Mouse (Mus musculus) thymus, postnatal 14 days (tissue): Measurements from ENCODE around the gene Colgalt1.

Experiments used
- DNase-seq: peaks from one replicate; pipeline ENCODE4 v3.0.0; 2021

Colgalt1 gene

GRCm38 (mm10) chr8:71629096-71629697 lies 18.4 kb downstream of the Colgalt1 start:
- DNase-seq, result peak; percentile 94

- DNase-seq, result peak; percentile 70
These were observed 19.0 kb downstream of the Colgalt1 start for GRCm38 (mm10) chr8:71629781-71630212.

- DNase-seq, result no peak
These were observed 20.0 kb downstream of the Colgalt1 start for GRCm38 (mm10) chr8:71630761-71631160.

- DNase-seq, result no peak
These were observed 21.1 kb downstream of the Colgalt1 start for GRCm38 (mm10) chr8:71631897-71632296.

DNA sequence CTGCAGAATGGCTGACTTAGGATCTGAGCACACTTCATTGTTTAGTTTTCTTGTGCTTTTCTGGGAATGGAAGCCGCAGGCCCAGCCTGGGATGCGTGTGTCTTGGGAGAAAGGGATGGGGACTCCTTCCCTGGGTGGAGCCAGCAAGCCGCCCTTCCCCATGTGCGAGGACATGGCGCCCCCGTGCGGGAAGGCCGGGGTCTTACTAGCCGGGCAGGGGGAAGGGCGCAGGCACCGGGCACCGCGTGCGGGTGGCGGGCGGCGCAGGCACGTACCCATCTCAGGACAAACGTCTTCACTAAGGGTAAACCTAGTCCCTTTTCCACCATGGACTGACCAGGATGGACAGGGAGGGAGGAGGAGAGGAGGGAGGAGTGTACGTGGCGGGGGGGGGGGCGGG lies 22.4 kb downstream of the Colgalt1 start:
- DNase-seq, result peak; percentile 90

DNA sequence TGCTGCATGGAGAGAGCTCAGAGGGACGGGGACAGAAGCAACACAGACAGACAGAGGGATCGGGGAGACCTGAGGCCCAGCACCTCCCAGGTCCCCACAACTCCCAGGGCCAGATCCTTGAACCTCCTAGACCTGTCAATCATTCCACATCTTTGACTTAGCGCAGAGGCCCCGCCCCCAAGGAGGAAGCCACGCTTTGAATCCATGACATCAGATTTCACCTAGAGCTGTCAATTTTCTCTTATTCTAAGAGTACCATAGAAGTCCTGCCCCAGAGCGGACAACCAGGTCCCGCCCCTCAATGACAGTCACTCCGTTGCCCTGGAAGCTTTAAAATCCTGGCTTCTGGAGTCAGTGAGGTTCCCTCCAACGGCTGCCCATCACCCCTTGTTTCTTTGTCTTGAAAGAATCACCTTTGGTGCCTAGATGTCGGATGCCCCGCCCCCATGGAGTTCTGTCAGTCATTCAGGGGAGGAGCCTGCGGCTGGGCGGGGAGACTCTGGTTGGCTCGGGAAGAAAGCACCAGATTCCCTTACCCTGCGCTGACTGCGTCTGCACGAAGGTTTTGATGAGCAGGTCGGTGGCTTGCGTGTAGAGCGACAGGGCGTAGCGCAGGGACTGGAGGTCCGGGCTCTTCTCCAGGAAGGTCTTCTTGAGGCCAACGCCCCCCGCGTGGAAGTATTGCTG lies 23.3 kb downstream of the Colgalt1 start:
- peak; percentile 86 for DNase-seq

DNA sequence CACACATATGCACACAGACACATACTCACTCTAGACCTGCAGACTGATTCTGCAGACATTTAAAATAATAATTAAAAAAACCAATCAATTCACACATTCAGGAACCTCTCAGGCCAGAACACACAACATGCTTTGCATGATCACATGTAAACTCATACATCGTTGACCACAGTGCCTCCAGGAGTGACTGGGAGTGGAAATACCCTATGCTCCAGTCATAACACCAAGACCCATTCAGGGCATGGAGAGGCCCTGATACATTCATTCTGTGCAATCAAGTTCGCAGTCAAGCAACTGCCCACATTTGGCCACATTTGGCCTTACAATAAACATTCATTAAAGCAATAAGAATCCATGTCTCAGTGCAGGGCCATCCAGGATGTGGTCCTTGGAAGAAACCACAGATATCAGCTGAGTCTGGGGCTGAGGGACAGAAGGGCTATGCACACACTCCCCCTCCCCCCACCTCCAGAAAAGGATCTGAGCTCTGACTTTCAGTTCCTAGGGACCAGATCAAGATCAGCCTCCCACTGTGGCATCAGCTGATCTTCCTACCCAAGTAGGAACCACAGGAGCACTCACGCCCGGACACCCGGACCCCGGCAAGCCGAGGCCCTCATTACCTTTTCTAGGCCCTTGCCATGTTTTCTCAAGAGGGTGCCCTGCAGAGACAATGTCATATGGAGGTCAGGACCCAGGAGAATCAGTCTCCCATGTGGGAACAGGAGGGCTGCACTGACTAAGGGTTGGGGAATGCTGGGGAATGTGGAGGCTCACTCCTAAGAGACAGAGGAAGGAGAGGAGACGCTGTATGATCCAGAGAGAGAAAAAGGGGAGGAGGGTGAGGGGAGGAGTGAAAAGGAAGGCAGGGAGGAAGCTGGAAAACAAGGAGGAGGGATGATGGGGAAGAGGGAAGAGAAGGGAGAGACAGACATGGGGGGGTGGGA lies 26.6 kb downstream of the Colgalt1 start:
- no peak for DNase-seq

GRCm38 (mm10) chr8:71638321-71638720 lies 27.5 kb downstream of the Colgalt1 start:
- DNase-seq, result no peak

DNA sequence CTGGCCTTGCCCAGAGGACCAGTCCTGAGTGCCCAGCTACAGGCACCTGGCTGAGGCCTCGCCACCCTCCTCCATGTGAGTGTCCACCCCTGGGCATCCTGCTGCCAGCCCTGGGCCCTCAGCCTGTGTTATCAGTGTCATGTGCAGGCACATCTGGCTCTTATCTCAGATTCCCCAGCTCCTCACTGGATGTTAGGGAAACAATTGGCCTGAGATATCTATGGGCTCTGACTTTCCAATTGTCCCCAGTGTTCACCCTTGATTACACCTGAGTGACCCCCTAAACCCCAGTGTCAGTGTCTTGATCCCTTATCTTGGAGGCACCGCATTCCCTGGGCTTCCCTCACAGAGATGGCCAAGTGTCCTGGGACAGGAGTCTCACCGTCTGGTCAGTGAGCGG lies 28.5 kb downstream of the Colgalt1 start:
- no peak for DNase-seq

DNA sequence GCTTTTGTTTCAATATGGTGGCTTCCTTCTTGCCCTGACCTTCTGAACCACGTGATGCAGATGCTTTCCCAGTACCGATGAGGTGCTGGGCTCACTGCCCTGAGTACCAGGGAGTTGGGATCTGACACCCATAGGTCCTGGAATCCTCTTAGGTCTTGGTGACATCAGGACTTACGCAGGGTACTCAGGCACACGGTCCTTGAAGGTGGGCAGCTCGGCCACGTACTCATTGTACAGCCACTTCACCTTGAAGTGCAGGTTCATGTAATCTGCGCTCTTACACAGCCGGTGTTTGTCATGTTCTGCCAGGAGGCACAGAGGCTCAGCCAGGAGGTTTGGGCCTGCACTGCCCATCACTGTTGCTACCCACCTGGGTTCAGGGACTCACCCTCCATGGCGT lies 34.7 kb downstream of the Colgalt1 start:
- no peak for DNase-seq

- peak; percentile 43 for DNase-seq
These were observed 43.8 kb downstream of the Colgalt1 start for GRCm38 (mm10) chr8:71654600-71654999.

- no peak for DNase-seq
These were observed 47.0 kb downstream of the Colgalt1 start for GRCm38 (mm10) chr8:71657816-71658215.

DNA sequence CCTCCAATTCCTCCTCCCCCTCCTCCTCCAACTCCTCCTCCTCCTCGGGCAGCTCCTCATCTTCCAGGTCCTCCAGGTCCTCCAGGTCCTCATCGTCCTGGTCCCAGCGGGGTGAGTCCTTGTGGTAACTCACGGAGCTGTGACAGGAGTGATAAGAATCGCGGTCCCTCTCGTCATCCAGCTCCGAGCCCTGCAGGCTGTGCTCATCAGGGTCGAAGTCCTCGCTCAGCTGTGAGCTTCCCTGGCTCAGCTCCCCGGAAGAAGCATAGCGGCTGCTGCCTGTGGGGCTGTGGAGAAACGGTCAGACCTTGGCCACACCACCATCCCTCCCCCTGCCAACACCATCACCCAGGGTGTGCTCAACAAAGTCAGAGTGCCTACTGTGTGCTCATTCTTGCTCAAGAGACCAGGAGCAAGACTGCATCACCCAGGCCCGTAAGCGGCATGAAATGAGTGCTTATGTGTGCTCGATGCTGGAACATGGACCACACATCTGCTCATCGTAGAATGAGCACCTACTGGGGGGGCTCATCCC lies 47.8 kb downstream of the Colgalt1 start:
- DNase-seq, result no peak

DNA sequence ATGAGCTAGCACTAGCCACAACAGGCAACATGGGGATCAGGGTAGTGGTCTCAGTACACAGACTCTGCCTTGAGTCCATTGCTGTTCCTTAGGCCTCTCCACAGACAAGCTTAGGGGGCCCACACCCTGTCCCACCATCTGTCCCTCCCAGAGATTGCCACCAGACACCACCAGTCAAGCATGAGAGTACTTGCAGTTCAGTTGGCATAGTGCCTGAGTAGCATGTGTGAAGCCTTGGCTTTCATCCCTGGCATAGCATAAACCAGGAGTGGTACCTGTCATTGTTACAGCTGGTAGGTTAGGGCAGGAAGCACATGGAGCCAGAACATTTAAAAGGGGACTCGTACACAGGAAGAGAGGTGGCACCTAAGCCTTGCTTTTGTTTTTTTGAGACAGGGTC lies 49.0 kb downstream of the Colgalt1 start:
- no peak for DNase-seq

DNA sequence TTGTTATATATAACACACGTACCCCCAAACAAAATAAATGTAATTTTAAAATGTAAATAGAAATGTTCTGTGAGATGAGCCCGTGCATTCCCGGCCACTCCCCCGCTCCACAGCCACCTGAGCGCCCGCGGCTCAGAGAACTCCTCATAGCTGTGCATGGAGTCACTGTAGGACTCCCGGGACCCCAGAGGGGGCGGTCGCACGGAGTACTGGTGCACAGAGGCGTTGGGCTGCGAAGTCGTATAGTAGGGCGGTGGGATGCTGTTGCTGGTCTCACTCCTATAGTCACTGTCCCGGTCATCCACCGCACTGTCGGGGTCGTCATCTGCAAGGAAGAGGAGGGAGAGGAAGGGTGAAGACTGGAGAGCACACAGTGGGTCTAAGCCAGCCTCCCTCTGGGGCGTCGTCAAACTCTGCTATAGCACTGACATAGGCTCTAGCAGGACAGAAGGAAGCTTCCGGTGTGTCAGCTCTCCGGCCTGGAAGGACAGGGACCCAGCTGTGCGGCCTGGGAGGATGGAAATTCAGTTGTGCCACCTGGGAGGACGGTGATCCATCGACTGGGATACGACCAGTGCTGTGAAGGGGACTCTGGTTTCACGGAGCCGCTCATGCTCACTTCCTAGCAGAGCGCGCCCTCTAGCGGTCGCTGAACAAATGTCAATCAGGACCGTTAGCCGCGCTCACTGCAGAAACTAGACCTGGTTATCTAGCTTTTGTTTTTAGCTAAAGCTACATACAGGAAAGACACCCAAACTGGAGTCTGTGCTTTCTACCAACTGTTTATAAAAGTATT lies 49.7 kb downstream of the Colgalt1 start:
- peak; percentile 85 for DNase-seq

DNA sequence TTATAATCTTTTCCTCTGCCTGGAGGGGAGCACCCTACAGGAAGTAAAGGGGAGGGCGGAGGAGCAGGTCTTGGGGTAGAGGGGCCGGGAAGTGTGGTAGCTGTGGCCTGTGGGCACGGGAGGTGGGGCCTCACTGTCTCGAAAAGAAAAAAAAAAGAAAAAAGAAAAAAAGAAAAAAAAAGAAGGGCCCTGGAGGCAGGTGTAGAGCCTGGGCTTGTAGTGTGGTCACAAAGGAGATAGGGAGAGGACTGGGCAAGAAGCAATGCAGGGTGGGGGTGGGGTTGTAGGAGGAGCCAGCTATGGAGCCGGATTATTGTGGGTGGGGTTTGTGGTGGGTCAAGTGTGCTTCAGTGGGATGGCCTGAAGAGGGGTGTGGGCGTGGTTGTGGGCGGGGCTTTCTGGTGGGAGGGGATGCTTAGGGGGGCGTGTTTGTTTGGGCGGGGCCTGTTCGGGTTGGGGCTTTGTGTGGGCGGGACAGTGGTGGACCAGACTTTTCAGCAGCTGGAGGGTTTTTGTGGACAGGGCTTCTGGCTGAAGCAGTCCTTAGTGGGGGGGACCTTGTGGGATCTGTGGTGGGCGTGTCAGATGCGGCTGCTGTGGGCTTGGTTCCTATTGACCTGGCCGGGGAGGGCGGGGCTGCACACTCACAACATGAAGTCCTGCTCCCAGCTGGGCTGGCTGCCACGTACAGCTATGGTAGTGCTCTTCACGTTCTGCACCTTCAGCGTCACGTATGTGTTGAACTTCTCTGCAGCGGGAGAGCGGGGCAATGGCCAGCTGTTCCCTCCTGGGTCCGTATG lies 54.7 kb downstream of the Colgalt1 start:
- DNase-seq, result peak; percentile 62

DNA sequence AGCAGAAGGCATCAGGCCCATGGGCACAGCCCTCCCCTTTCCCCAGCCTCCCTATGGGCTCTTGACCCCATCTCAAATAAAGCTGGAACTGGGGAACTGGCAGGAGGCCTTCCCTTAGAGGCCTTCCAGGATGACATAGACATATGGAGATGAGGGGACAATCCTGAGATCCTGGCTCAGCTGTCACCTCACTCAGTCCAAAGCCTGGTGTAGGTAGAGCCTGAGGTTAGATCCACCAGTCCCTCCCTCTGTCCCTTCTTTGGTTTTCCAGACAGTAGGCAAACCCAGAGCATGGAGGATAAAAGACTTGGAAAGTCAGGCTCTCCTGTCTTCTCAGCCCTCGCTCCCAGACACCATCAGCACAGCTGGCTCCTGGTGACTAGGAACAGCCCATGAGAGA lies 56.1 kb downstream of the Colgalt1 start:
- DNase-seq, result no peak

- DNase-seq, result no peak
These were observed 56.5 kb downstream of the Colgalt1 start for GRCm38 (mm10) chr8:71667256-71667655.

- DNase-seq, result peak; percentile 51
These were observed 57.6 kb downstream of the Colgalt1 start for GRCm38 (mm10) chr8:71668220-71668975.

DNA sequence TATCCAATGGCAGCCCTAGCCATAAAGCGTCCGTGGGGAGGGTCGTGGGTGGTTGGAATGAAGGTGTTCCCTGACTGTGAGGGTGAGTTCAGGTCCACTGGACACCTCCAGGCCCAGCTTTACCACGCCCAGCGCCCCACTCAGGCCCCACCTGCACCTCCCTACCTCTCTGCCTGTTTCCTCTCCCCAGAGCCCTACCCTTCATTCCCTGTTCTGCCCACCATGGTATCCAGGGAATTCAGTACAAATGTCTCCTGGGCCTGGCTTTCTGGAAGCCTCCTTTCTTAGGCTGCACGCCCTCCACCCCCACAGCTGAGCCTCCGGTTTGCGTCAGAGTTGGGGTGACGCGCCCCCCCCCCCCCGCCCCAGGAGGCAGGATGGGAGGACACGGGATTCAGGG lies 59.4 kb downstream of the Colgalt1 start:
- no peak for DNase-seq
